8 mouse cellular contexts compared by ENCODE assay signal in genomic region chr12:64104214-64104613, GRCm38 (mm10).
DNase-seq lines count a peak whose midpoint lies in the region; ATAC-seq and TF ChIP-seq lines count a peak whose summit lies in the region.

No protein-coding gene starts in this region.

- WGBS in limb, embryonic 14.5 days: 37% methylated on average over 2 of the region's 2 CpGs

- no peaks in the 10 kb centered on the region for H3K4me1 ChIP-seq in limb, embryonic 14.5 days (ENCODE audit: control insufficient read depth, insufficient read depth, low read length)

- no peaks in the 10 kb centered on the region for H3K9me3 ChIP-seq in limb, embryonic 14.5 days (ENCODE audit: control insufficient read depth, low read length)

- no peak for TF ChIP-seq POLR2A in limb, embryonic 14.5 days (IDR thresholded peaks at IDR 0.05; ENCODE audit: borderline replicate concordance, extremely low read depth, insufficient read depth, insufficient read length)

- no peak overlapping the region for H3K4me2 ChIP-seq in limb, embryonic 14.5 days (replicated peaks; ENCODE audit: low read depth, low read length, severe bottlenecking)

- no peaks in the 10 kb centered on the region for H3K36me3 ChIP-seq in limb, embryonic 14.5 days (ENCODE audit: control insufficient read depth, insufficient read depth, low read length)

- DNase-seq in gastrocnemius, postnatal 14 days: peak; percentile 3
- DNase-seq in gastrocnemius, adult 8-10 months (ENCODE audit: low spot score in 2 of 2): no peak
- peak; percentile 6 for DNase-seq in lung, postnatal 10 days
- no peak for DNase-seq in lung, postnatal 25 days (ENCODE audit: low spot score)
- peak; percentile 46 for DNase-seq in ZHBTc4 (ENCODE audit: low read depth, low spot score)
- peak; percentile 22 for DNase-seq in limb, embryonic 14.5 days (ENCODE audit: low spot score)
- no peak for DNase-seq in thymus, postnatal 25 days

- no peak overlapping the region for H3K4me3 ChIP-seq in limb, embryonic 14.5 days (replicated peaks; ENCODE audit: low read length)

- H3K27me3 ChIP-seq in limb, embryonic 14.5 days (ENCODE audit: control insufficient read depth, insufficient read depth, low read length): no peaks in the 10 kb centered on the region

- no peak for ATAC-seq in limb, embryonic 14.5 days (ENCODE audit: low FRiP score, low read depth)
- ATAC-seq in activated CD4-positive, CD25-positive, alpha-beta regulatory T cell, adult 4 months: no peak

- no peak overlapping the region for H3K27ac ChIP-seq in limb, embryonic 14.5 days (replicated peaks; ENCODE audit: low read depth, low read length)

- intact Hi-C loops in gastrocnemius, postnatal 14 days (cut with DNase I; ENCODE audit: low total_unique reads): no loop called here

- H3K9ac ChIP-seq in limb, embryonic 14.5 days (ENCODE audit: low read depth, low read length, severe bottlenecking): no peak overlapping the region

Comparison
In these comparisons a context has a peak if more than half of its experiments do, and no peak if none do; other contexts are left out.
1. DNase-seq: peak in gastrocnemius, postnatal 14 days (single experiment), lung, postnatal 10 days (single experiment), ZHBTc4 (single experiment) and limb, embryonic 14.5 days (single experiment); none in gastrocnemius, adult 8-10 months (0 of 2), lung, postnatal 25 days (single experiment) and thymus, postnatal 25 days (single experiment).